Mouse (Mus musculus) hindbrain, embryonic 13.5 days (tissue): ENCODE measurements around the gene Bmt2. TPM values are rescaled to one million over a fixed set of nuclear protein-coding genes. Genes with fewer than 3 reads are reported as not detected.

Experiments
- ATAC-seq: fragments of 200-750 bp; cut with Nextera tagmentation; 2 replicates; pipeline ENCODE4 v1.8.0; 2017; ENCODE audit warnings: moderate TSS enrichment; ENCODE audit not compliant: low FRiP score
- H3K27ac ChIP-seq: fragments of 300-500 bp; sonication (generic); 2 replicates; pipeline ENCODE4 v1.5.1; 2015; ENCODE audit warnings: inconsistent platforms, mild to moderate bottlenecking, moderate library complexity
- H3K27me3 ChIP-seq: fragments of 300-500 bp; sonication (generic); 2 replicates; pipeline ENCODE4 v1.6.1; 2015; ENCODE audit warnings: mild to moderate bottlenecking, inconsistent platforms
- H3K36me3 ChIP-seq: fragments of 300-500 bp; sonication (generic); 2 replicates; pipeline ENCODE4 v1.6.1; 2015; ENCODE audit warnings: mild to moderate bottlenecking, inconsistent platforms
- H3K4me1 ChIP-seq: fragments of 300-500 bp; sonication (generic); replicated peaks from 2 replicates; pipeline ENCODE4 v1.6.1; 2015; ENCODE audit warnings: inconsistent platforms
- H3K4me2 ChIP-seq: fragments of 300-500 bp; sonication (generic); 2 replicates; pipeline ENCODE4 v1.6.1; 2015; ENCODE audit warnings: inconsistent platforms, mild to moderate bottlenecking, moderate library complexity
- H3K4me3 ChIP-seq: fragments of 300-500 bp; sonication (generic); 2 replicates; pipeline ENCODE4 v1.5.1; 2015; ENCODE audit warnings: mild to moderate bottlenecking, inconsistent platforms
- H3K9ac ChIP-seq: fragments of 300-500 bp; sonication (generic); 2 replicates; pipeline ENCODE4 v1.6.1; 2015; ENCODE audit warnings: mild to moderate bottlenecking, inconsistent platforms
- H3K9me3 ChIP-seq: fragments of 300-500 bp; sonication (generic); 2 replicates; pipeline ENCODE4 v1.6.1; 2016; ENCODE audit warnings: inconsistent platforms
- WGBS: fragments of 180-500 bp; shearing (Covaris S2); methylation state at CpG from one replicate; pipeline ENCODE4 v1.1.7; 2015; 5-methylcytosine and 5-hydroxymethylcytosine counted together
- polyA plus RNA-seq: library from polyadenylated mRNA; unstranded; fragments of >200 nt; fragmentation: Nextera tagmentation; extraction: Ambion mirVana; gene quantifications from 2 replicates; pipeline ENCODE4 v1.2.1, GENCODE M21; 2015

The Bmt2 gene
- polyA plus RNA-seq, 1 experiment from 2014 or later, result 22.0 TPM

GRCm38 (mm10) chr6:13613671-13614070 lies 64.1 kb downstream of the Bmt2 start:
- no peak overlapping the region for H3K9ac ChIP-seq
- H3K27me3 ChIP-seq, result no peaks in the 10 kb centered on the region
- WGBS, result 86% methylated on average over 3 of the region's 3 CpGs
- H3K4me2 ChIP-seq, result no peak overlapping the region
- H3K4me1 ChIP-seq, result 0 out of 2 replicates have a peak, but pooled peaks cover under 1% of the 10 kb centered on the region
- no peaks in the 10 kb centered on the region for H3K36me3 ChIP-seq
- H3K4me3 ChIP-seq, result no peak overlapping the region
- no peak overlapping the region for H3K27ac ChIP-seq
- ATAC-seq, result peak; percentile 54; the same call in 1 of the 2 replicates
- H3K9me3 ChIP-seq, result no peaks in the 10 kb centered on the region

GRCm38 (mm10) chr6:13610869-13611268 lies 66.9 kb downstream of the Bmt2 start:
- no peak for ATAC-seq
- WGBS, result 94% methylated on average over 2 of the region's 2 CpGs
- no peak overlapping the region for H3K9ac ChIP-seq
- no peak overlapping the region for H3K27ac ChIP-seq
- H3K27me3 ChIP-seq, result no peaks in the 10 kb centered on the region
- no peaks in the 10 kb centered on the region for H3K9me3 ChIP-seq
- H3K36me3 ChIP-seq, result no peaks in the 10 kb centered on the region
- no peak overlapping the region for H3K4me3 ChIP-seq
- H3K4me1 ChIP-seq, result peaks cover 14% of the 10 kb centered on the region
- H3K4me2 ChIP-seq, result no peak overlapping the region

- peaks cover 14% of the 10 kb centered on the region for H3K4me1 ChIP-seq
- H3K9me3 ChIP-seq, result no peaks in the 10 kb centered on the region
- no peaks in the 10 kb centered on the region for H3K27me3 ChIP-seq
- no peak for ATAC-seq
- no peak overlapping the region for H3K4me2 ChIP-seq
- no peak overlapping the region for H3K27ac ChIP-seq
- 53% methylated on average over 5 of the region's 5 CpGs for WGBS
- H3K9ac ChIP-seq, result no peak overlapping the region
- no peaks in the 10 kb centered on the region for H3K36me3 ChIP-seq
- no peak overlapping the region for H3K4me3 ChIP-seq
Observed at GRCm38 (mm10) chr6:13609353-13610140, 68.2 kb downstream of the Bmt2 start.

- Histone ChIP-seq H3K9ac (peak within 1 kb of the TSS; percentile 90), H3K4me3 (peak within 1 kb of the TSS; percentile 91), H3K4me1 (peaks cover 14% of the 10 kb centered on the region), H3K4me2 (peak within 1 kb of the TSS; percentile 71), H3K36me3 (no peaks in the 10 kb centered on the region), H3K27ac (peak within 1 kb of the TSS; percentile 95), H3K27me3 (no peaks in the 10 kb centered on the region), H3K9me3 (no peaks in the 10 kb centered on the region)
- peak; percentile 97 for ATAC-seq
- 2% methylated on average over 69 of the region's 71 CpGs for WGBS
Observed at GRCm38 (mm10) chr6:13607621-13608493, 69.9 kb downstream of the Bmt2 start, which contains the start of gene Tmem168. Gene Tmem168 (minus strand): TSS chr6:13608100.

GRCm38 (mm10) chr6:13606921-13607620 lies 70.7 kb downstream of the Bmt2 start:
- 11% methylated on average over 15 of the region's 15 CpGs for WGBS
- peak overlapping the region; percentile 91 for H3K4me3 ChIP-seq
- ATAC-seq, result peak; percentile 8; the same call in 1 of the 2 replicates
- H3K4me1 ChIP-seq, result peaks cover 14% of the 10 kb centered on the region
- H3K27ac ChIP-seq, result peak overlapping the region; percentile 95
- no peaks in the 10 kb centered on the region for H3K27me3 ChIP-seq
- H3K36me3 ChIP-seq, result peaks cover 2% of the 10 kb centered on the region; the same call in 1 of the 2 replicates
- H3K9ac ChIP-seq, result peak overlapping the region; percentile 90
- peak overlapping the region; percentile 71 for H3K4me2 ChIP-seq
- H3K9me3 ChIP-seq, result no peaks in the 10 kb centered on the region

- Histone ChIP-seq H3K9me3 (no peaks in the 10 kb centered on the region), H3K4me1 (peaks cover 20% of the 10 kb centered on the region), H3K4me2 (peak overlapping the region; percentile 71), H3K27me3 (no peaks in the 10 kb centered on the region), H3K36me3 (peaks cover 7% of the 10 kb centered on the region; the same call in 1 of the 2 replicates), H3K4me3 (peak overlapping the region; percentile 91), H3K9ac (peak overlapping the region; percentile 90; the same call in 1 of the 2 replicates), H3K27ac (no peak overlapping the region)
- no peak for ATAC-seq
- 83% methylated on average over 4 of the region's 4 CpGs for WGBS
Observed at GRCm38 (mm10) chr6:13606394-13606793, 71.4 kb downstream of the Bmt2 start.

- 97% methylated on average over 6 of the region's 6 CpGs for WGBS
- Histone ChIP-seq H3K4me3 (no peak overlapping the region), H3K27ac (no peak overlapping the region), H3K9me3 (no peaks in the 10 kb centered on the region), H3K36me3 (peaks cover 7% of the 10 kb centered on the region; the same call in 1 of the 2 replicates), H3K9ac (no peak overlapping the region), H3K4me1 (peaks cover 23% of the 10 kb centered on the region), H3K27me3 (no peaks in the 10 kb centered on the region), H3K4me2 (no peak overlapping the region)
- no peak for ATAC-seq
Observed at GRCm38 (mm10) chr6:13603134-13603533, 74.6 kb downstream of the Bmt2 start.

- no peak for ATAC-seq
- Histone ChIP-seq H3K9me3 (no peaks in the 10 kb centered on the region), H3K4me2 (no peak overlapping the region), H3K9ac (no peak overlapping the region), H3K4me3 (no peak overlapping the region), H3K27me3 (no peaks in the 10 kb centered on the region), H3K36me3 (peaks cover 7% of the 10 kb centered on the region; the same call in 1 of the 2 replicates), H3K4me1 (peaks cover 16% of the 10 kb centered on the region), H3K27ac (no peak overlapping the region)
- WGBS, result 73% methylated on average over 6 of the region's 6 CpGs
Observed at GRCm38 (mm10) chr6:13601587-13601986, 76.2 kb downstream of the Bmt2 start.

- ATAC-seq, result no peak
- Histone ChIP-seq H3K9ac (no peak overlapping the region), H3K27ac (no peak overlapping the region), H3K4me2 (no peak overlapping the region), H3K9me3 (no peaks in the 10 kb centered on the region), H3K36me3 (peaks cover 17% of the 10 kb centered on the region), H3K27me3 (no peaks in the 10 kb centered on the region), H3K4me1 (peaks cover 11% of the 10 kb centered on the region), H3K4me3 (no peak overlapping the region)
- WGBS, result 81% methylated on average over 7 of the region's 7 CpGs
Observed at GRCm38 (mm10) chr6:13598239-13598923, 79.4 kb downstream of the Bmt2 start.

GRCm38 (mm10) chr6:13592729-13593345 lies 84.9 kb downstream of the Bmt2 start:
- Histone ChIP-seq H3K27me3 (no peaks in the 10 kb centered on the region), H3K4me2 (no peak overlapping the region), H3K4me3 (no peak overlapping the region), H3K9ac (no peak overlapping the region), H3K36me3 (peaks cover 40% of the 10 kb centered on the region), H3K4me1 (no peaks in the 10 kb centered on the region), H3K9me3 (no peaks in the 10 kb centered on the region), H3K27ac (no peak overlapping the region)
- WGBS, result 85% methylated on average over 4 of the region's 4 CpGs
- ATAC-seq, result no peak

GRCm38 (mm10) chr6:13586560-13586959 lies 91.2 kb downstream of the Bmt2 start:
- WGBS, result 57% methylated on average over 2 of the region's 2 CpGs
- Histone ChIP-seq H3K9ac (no peak overlapping the region), H3K36me3 (peaks cover 32% of the 10 kb centered on the region), H3K4me2 (no peak overlapping the region), H3K4me3 (no peak overlapping the region), H3K27me3 (no peaks in the 10 kb centered on the region), H3K27ac (no peak overlapping the region), H3K4me1 (no peaks in the 10 kb centered on the region), H3K9me3 (no peaks in the 10 kb centered on the region)
- no peak for ATAC-seq
